Mouse (Mus musculus): ENCODE results near the gene Fgf8. TPM values are rescaled to one million over a fixed set of nuclear protein-coding genes. Genes with fewer than 3 reads are reported as not detected.

The Fgf8 gene
- polyA plus RNA-seq, 1 experiment from 2014 or later: not detected

GRCm38 (mm10) chr19:45718286-45718685 is 24.4 kb downstream of the Fgf8 start:
- WGBS: 54% methylated on average over 3 of the region's 3 CpGs
- no peak overlapping the region for H3K4me3 ChIP-seq (ENCODE audit: low read depth, low read length)
- no peaks in the 10 kb centered on the region for H3K36me3 ChIP-seq (ENCODE audit: control insufficient read depth, insufficient read depth, low read length)
- DNase-seq (ENCODE audit: low spot score) (no peak), ATAC-seq (ENCODE audit: low FRiP score, low TSS enrichment) (no peak)
- no peak overlapping the region for H3K9ac ChIP-seq (ENCODE audit: low read length)
- H3K27me3 ChIP-seq (ENCODE audit: control insufficient read depth, insufficient read depth, low read length): no peaks in the 10 kb centered on the region
- no peaks in the 10 kb centered on the region for H3K4me1 ChIP-seq (replicated peaks; ENCODE audit: control insufficient read depth, insufficient read depth)
- H3K4me2 ChIP-seq (replicated peaks; ENCODE audit: low read depth): no peak overlapping the region
- H3K27ac ChIP-seq (replicated peaks): no peak overlapping the region
- TF ChIP-seq EP300 (optimal IDR thresholded peaks at IDR 0.05) (no peak), CTCF (IDR thresholded peaks at IDR 0.05; ENCODE audit: low read depth) (no peak)
- H3K9me3 ChIP-seq (ENCODE audit: control insufficient read depth, low read length): no peaks in the 10 kb centered on the region

DNA sequence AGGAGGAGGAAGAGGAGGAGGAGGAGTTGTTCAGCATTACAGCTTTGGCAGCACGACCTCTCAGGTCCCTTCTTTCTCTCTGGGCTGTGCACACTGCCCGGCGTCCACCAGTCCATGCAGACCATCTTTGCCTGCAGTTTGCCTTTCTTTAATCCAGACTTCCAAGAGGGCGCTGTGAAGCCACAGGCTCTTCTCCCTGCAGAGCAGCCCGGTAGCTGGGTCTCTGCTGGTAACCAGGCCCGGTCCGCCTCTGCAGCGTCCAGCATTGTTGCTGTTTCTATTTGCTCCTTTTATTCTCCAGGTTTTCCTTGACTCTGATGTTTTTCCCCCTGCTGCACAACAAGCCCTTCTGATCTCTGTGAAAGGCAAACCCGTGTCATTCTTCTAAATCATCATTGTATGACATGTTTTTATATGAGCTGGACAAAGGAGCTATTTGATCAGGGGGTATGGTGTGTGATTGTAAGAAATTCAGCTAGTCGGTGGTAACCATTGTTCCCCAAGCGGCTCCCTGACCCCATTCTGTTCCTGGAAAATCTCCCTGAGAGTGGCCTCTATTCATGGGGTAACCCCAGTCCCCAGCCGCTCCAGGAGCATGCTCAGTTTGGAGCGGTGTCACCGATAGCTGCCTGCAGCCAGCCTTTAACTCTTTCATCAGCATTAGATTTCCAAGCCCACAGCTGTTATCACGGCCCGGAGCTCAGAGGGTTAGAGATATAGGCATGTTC is 25.1 kb downstream of the Fgf8 start:
- ATAC-seq (ENCODE audit: low FRiP score, low TSS enrichment) (peak; percentile 57; the same call in 1 of the 2 replicates), DNase-seq (ENCODE audit: low spot score) (peak; percentile 53)
- Histone ChIP-seq H3K4me2 (replicated peaks; ENCODE audit: low read depth) (peak overlapping the region; percentile 42), H3K36me3 (ENCODE audit: control insufficient read depth, insufficient read depth, low read length) (no peaks in the 10 kb centered on the region), H3K27ac (replicated peaks) (no peak overlapping the region), H3K9ac (ENCODE audit: low read length) (no peak overlapping the region), H3K4me3 (ENCODE audit: low read depth, low read length) (no peak overlapping the region), H3K27me3 (ENCODE audit: control insufficient read depth, insufficient read depth, low read length) (no peaks in the 10 kb centered on the region), H3K4me1 (replicated peaks; ENCODE audit: control insufficient read depth, insufficient read depth) (no peaks in the 10 kb centered on the region), H3K9me3 (ENCODE audit: control insufficient read depth, low read length) (no peaks in the 10 kb centered on the region)
- TF ChIP-seq EP300 (optimal IDR thresholded peaks at IDR 0.05) (no peak), CTCF (IDR thresholded peaks at IDR 0.05; ENCODE audit: low read depth) (peak; percentile 65)
- 14% methylated on average over 16 of the region's 16 CpGs for WGBS

DNA sequence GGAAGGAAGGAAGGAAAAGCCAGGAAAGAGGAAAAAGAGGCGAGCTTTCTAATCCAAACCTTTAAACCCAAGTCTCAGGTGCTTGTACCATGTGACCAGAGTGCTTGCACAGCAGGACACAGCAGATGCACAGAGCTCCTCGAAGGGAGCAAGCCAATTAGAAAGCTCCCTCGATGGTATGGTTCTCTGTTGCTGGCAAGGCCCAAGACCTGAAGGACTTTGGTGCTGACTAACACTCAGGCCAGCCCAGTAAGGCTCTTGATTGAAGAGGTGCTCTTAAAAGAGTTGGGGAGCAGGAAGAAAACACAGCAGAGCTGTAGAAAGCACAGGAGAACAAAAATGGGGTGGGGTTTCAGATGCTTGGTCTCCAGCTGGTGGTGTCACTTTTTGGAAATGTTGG is 34.0 kb downstream of the Fgf8 start:
- WGBS: 71% methylated on average over 3 of the region's 3 CpGs
- no peak overlapping the region for H3K27ac ChIP-seq (replicated peaks)
- no peak overlapping the region for H3K9ac ChIP-seq (ENCODE audit: low read length)
- TF ChIP-seq CTCF (IDR thresholded peaks at IDR 0.05; ENCODE audit: low read depth) (no peak), EP300 (optimal IDR thresholded peaks at IDR 0.05) (no peak)
- H3K36me3 ChIP-seq (ENCODE audit: control insufficient read depth, insufficient read depth, low read length): no peaks in the 10 kb centered on the region
- no peak for DNase-seq (ENCODE audit: low spot score)
- no peaks in the 10 kb centered on the region for H3K4me1 ChIP-seq (replicated peaks; ENCODE audit: control insufficient read depth, insufficient read depth)
- no peaks in the 10 kb centered on the region for H3K27me3 ChIP-seq (ENCODE audit: control insufficient read depth, insufficient read depth, low read length)
- H3K4me2 ChIP-seq (replicated peaks; ENCODE audit: low read depth): no peak overlapping the region
- ATAC-seq (ENCODE audit: low FRiP score, low TSS enrichment): no peak
- no peaks in the 10 kb centered on the region for H3K9me3 ChIP-seq (ENCODE audit: control insufficient read depth, low read length)
- H3K4me3 ChIP-seq (ENCODE audit: low read depth, low read length): no peak overlapping the region

DNA sequence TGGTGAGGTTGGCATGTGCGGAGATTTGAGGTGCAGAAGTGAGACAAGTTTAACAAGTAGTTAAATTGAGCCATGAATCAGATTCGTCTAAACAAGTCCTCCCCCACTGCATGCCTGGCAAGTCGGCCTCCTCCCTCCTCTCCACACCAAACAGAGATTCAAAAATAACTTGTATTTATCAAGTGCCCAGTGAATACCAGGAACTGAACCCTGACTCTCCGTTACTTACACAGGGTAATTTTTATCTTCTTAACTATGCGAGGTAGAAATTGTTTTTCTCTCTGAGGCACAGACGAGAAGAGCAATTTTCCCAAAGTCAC is 46.5 kb downstream of the Fgf8 start:
- DNase-seq (ENCODE audit: low spot score): no peak

DNA sequence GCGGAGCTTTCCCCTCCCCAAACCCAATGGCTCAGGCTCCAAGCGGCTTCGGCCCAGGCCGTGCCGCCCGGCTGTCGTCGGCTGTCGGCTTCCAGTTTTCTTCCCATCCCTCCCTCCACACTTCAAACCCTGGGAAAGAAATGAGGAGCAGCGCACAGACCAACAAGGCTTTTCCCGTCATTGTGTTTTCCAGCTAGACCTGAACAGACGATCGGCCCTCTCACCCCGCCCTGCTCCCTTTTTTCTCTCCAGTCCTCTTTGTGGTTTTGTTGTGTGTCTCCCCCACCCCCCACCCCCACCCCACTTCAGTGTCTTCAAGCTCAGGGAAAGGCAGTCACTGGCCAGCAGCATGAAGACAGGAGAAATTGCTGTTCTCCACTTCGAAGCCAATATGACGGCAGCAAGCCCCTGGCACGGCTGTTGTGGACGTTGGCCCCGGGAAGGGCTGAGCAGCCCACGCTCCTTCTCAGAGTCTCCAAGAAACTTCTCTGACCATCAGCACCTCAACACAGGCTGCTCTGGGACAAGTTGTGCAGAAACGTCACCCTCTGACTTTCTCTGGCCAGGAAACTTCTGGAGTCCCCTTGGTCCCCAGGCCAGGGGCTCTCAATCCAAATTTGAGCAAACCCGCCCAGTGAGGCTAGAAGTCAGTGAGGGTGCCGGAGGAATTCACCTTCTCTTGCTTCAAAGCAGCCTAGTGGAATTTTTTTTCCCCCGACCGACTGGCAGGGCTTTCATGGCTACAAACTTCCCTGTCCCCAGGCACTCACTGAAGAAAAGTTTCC is 47.0 kb downstream of the Fgf8 start:
- no peak overlapping the region for H3K4me2 ChIP-seq (replicated peaks; ENCODE audit: low read depth)
- H3K9ac ChIP-seq (ENCODE audit: low read length): no peak overlapping the region
- ATAC-seq (ENCODE audit: low FRiP score, low TSS enrichment): no peak

More for the DNA sequence above, 46.5 kb downstream of the Fgf8 start:
- TF ChIP-seq EP300 (optimal IDR thresholded peaks at IDR 0.05) (no peak), CTCF (IDR thresholded peaks at IDR 0.05; ENCODE audit: low read depth) (no peak)
- no peak for ATAC-seq (ENCODE audit: low FRiP score, low TSS enrichment)
- Histone ChIP-seq H3K27me3 (ENCODE audit: control insufficient read depth, insufficient read depth, low read length) (no peaks in the 10 kb centered on the region), H3K9ac (ENCODE audit: low read length) (no peak overlapping the region), H3K9me3 (ENCODE audit: control insufficient read depth, low read length) (no peaks in the 10 kb centered on the region), H3K27ac (replicated peaks) (no peak overlapping the region), H3K4me2 (replicated peaks; ENCODE audit: low read depth) (no peak overlapping the region), H3K36me3 (ENCODE audit: control insufficient read depth, insufficient read depth, low read length) (no peaks in the 10 kb centered on the region), H3K4me3 (ENCODE audit: low read depth, low read length) (no peak overlapping the region), H3K4me1 (replicated peaks; ENCODE audit: control insufficient read depth, insufficient read depth) (no peaks in the 10 kb centered on the region)
- 28% methylated on average over 6 of the region's 6 CpGs for WGBS

DNA sequence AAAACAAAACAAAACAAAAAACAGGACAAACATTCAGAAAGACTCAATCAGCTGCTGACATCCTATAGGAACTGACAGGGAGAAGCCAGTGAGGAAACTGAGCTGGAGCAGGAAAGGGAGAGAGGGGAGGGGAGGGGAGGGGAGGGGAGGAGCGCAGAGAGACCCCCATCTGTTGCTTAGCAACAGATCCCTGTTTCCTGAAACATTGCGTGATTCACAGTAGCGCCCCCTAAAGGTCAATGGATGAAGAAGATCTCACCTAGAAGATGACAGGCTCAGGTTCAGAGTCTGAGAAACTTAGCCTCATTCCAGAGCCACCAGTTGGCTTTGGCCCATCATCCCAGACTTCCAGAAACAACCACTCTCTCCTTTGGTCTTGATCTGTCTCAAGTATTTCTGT is 48.7 kb downstream of the Fgf8 start:
- H3K4me1 ChIP-seq (replicated peaks; ENCODE audit: control insufficient read depth, insufficient read depth): no peaks in the 10 kb centered on the region
- no peak overlapping the region for H3K27ac ChIP-seq (replicated peaks)
- no peaks in the 10 kb centered on the region for H3K27me3 ChIP-seq (ENCODE audit: control insufficient read depth, insufficient read depth, low read length)
- H3K4me3 ChIP-seq (ENCODE audit: low read depth, low read length): no peak overlapping the region
- DNase-seq (ENCODE audit: low spot score) (no peak), ATAC-seq (ENCODE audit: low FRiP score, low TSS enrichment) (no peak)
- no peak overlapping the region for H3K9ac ChIP-seq (ENCODE audit: low read length)
- WGBS: 28% methylated on average over 3 of the region's 3 CpGs
- TF ChIP-seq CTCF (IDR thresholded peaks at IDR 0.05; ENCODE audit: low read depth) (peak; percentile 36), EP300 (optimal IDR thresholded peaks at IDR 0.05) (no peak)
- no peak overlapping the region for H3K4me2 ChIP-seq (replicated peaks; ENCODE audit: low read depth)
- no peaks in the 10 kb centered on the region for H3K36me3 ChIP-seq (ENCODE audit: control insufficient read depth, insufficient read depth, low read length)
- H3K9me3 ChIP-seq (ENCODE audit: control insufficient read depth, low read length): no peaks in the 10 kb centered on the region

More for the DNA sequence above, 47.0 kb downstream of the Fgf8 start:
- Histone ChIP-seq H3K36me3 (ENCODE audit: control insufficient read depth, insufficient read depth, low read length) (no peaks in the 10 kb centered on the region), H3K4me1 (replicated peaks; ENCODE audit: control insufficient read depth, insufficient read depth) (no peaks in the 10 kb centered on the region), H3K27me3 (ENCODE audit: control insufficient read depth, insufficient read depth, low read length) (no peaks in the 10 kb centered on the region), H3K4me3 (ENCODE audit: low read depth, low read length) (no peak overlapping the region), H3K9me3 (ENCODE audit: control insufficient read depth, low read length) (no peaks in the 10 kb centered on the region), H3K27ac (replicated peaks) (no peak overlapping the region)
- WGBS: 37% methylated on average over 25 of the region's 25 CpGs
- TF ChIP-seq CTCF (IDR thresholded peaks at IDR 0.05; ENCODE audit: low read depth) (no peak), EP300 (optimal IDR thresholded peaks at IDR 0.05) (no peak)
- no peak for DNase-seq (ENCODE audit: low spot score)

All from stomach, postnatal 0 days (tissue).